Mouse (Mus musculus) ES-E14 (cell line): ENCODE data around the gene Mrpl12. TPM values are rescaled to one million over a fixed set of nuclear protein-coding genes. Genes with fewer than 3 reads are reported as not detected.

Experiments used
- DNase-seq: peaks from one replicate; pipeline ENCODE4 v3.0.0-alpha.2; 2013; ENCODE audit warnings: low read depth, low spot score
- H3K27ac ChIP-seq: 2 replicates; pipeline ENCODE4 v1.5.1; 2012; ENCODE audit warnings: low read depth, mild to moderate bottlenecking, low read length, moderate library complexity, mixed read lengths; ENCODE audit not compliant: poor library complexity, insufficient read depth, severe bottlenecking
- H3K36me3 ChIP-seq: 2 replicates; pipeline ENCODE4 v1.6.1; 2012; ENCODE audit warnings: mild to moderate bottlenecking, low read length, moderate library complexity, mixed read lengths; ENCODE audit not compliant: control insufficient read depth, poor library complexity, insufficient read depth, severe bottlenecking
- H3K4me1 ChIP-seq, 2 experiments: fragments of 150-350 bp in 1 of 2; sonication (generic) in 1 of 2; 2 replicates each; pipeline ENCODE4 v1.6.1; 2012; ENCODE audit warnings: low read length in 2 of 2, mild to moderate bottlenecking in 1 of 2, mixed read lengths in 1 of 2; ENCODE audit not compliant: control insufficient read depth in 2 of 2, insufficient read depth in 2 of 2, poor library complexity in 1 of 2
- H3K4me3 ChIP-seq, 2 experiments: fragments of 150-350 bp in 1 of 2; sonication (generic) in 1 of 2; 2 replicates each; pipeline ENCODE4 v1.5.1; 2012; ENCODE audit warnings: low read length in 2 of 2, low read depth in 1 of 2, mild to moderate bottlenecking in 1 of 2, mixed read lengths in 1 of 2; ENCODE audit not compliant: insufficient read depth in 1 of 2, poor library complexity in 1 of 2, severe bottlenecking in 1 of 2
- H3K9ac ChIP-seq: 2 replicates; pipeline ENCODE4 v1.6.1; 2012; ENCODE audit warnings: low read depth, mild to moderate bottlenecking, low read length, mixed read lengths; ENCODE audit not compliant: poor library complexity, insufficient read depth, severe bottlenecking
- H3K9me3 ChIP-seq: fragments of 150-350 bp; sonication (generic); 2 replicates; pipeline ENCODE4 v1.6.1; 2012; ENCODE audit warnings: low read depth, mild to moderate bottlenecking, low read length; ENCODE audit not compliant: control insufficient read depth, insufficient read depth
- CHD2 ChIP-seq: IDR thresholded peaks from 2 replicates; pipeline ENCODE4 v1.6.1; 2014; ENCODE audit warnings: mild to moderate bottlenecking, low read depth, low read length, inconsistent platforms
- HCFC1 ChIP-seq: IDR thresholded peaks from 2 replicates; pipeline ENCODE4 v1.6.1; 2012; ENCODE audit warnings: low read length, inconsistent platforms, borderline replicate concordance; ENCODE audit not compliant: insufficient read depth
- MAFK ChIP-seq: IDR thresholded peaks from 2 replicates; pipeline ENCODE4 v1.6.1; 2014; ENCODE audit warnings: mild to moderate bottlenecking, low read depth, low read length, inconsistent platforms; ENCODE audit not compliant: insufficient read depth
- ZC3H11A ChIP-seq: IDR thresholded peaks from 2 replicates; pipeline ENCODE4 v1.6.1; 2012; ENCODE audit warnings: low read depth, mild to moderate bottlenecking, inconsistent platforms, low read length, borderline replicate concordance
- ZNF384 ChIP-seq: IDR thresholded peaks from 2 replicates; pipeline ENCODE4 v1.6.1; 2012; ENCODE audit warnings: low read depth, low read length, inconsistent platforms
- in situ Hi-C, 2 experiments: fragments of 600-800 bp; cut with MboI; formaldehyde crosslinking; loops; one replicate each; pipeline ENCODE4 v1.15.1; 2025; ENCODE audit warnings: low sequenced_read_pairs in 2 of 2, inconsistent platforms in 1 of 2; ENCODE audit not compliant: unreplicated experiment in 2 of 2
- total RNA-seq: library from RNA; depleted of rRNA; stranded (reverse); fragments of 300-350 nt; gene quantifications from 2 replicates; pipeline ENCODE4 v1.2.3, GENCODE M21; 2012

Mrpl12 gene
- total RNA-seq, 1 experiment = 136 TPM

DNA sequence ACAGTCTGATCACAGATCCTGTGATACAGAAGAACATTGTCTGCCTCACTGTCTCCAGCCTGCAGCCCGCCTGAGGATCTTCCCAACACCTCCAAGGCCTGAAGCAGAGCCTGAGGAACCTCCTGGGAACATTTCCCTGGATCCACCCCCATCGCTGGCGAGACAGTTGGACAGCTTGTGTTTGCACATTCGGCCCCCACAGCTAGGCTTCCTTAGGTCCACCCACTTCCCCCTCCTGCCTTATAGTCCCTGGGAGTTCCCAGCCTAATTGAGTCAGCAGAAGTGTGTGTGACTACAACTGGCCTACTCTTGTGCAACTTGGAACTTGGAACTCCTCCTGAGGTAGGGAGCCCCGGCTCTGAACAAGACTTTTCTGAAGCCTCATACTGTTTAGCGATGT lies 33.6 kb downstream of the Mrpl12 start:
- peaks cover 0 to 2% of the 10 kb centered on the region in 2 experiments; a peak in 1 of 4 replicates for H3K4me1 ChIP-seq
- in situ Hi-C loops = no loop called here
- TF ChIP-seq CHD2 (no peak), HCFC1 (no peak), ZNF384 (no peak), ZC3H11A (no peak), MAFK (no peak)
- no peak overlapping the region for H3K4me3 ChIP-seq
- H3K9ac ChIP-seq = no peak overlapping the region
- no peaks in the 10 kb centered on the region for H3K36me3 ChIP-seq
- H3K9me3 ChIP-seq = no peaks in the 10 kb centered on the region
- no peak overlapping the region for H3K27ac ChIP-seq
- DNase-seq = no peak

- TF ChIP-seq MAFK (no peak), ZC3H11A (no peak)
Observed at GRCm38 (mm10) chr11:120518558-120518957, 34.1 kb downstream of the Mrpl12 start.

DNA sequence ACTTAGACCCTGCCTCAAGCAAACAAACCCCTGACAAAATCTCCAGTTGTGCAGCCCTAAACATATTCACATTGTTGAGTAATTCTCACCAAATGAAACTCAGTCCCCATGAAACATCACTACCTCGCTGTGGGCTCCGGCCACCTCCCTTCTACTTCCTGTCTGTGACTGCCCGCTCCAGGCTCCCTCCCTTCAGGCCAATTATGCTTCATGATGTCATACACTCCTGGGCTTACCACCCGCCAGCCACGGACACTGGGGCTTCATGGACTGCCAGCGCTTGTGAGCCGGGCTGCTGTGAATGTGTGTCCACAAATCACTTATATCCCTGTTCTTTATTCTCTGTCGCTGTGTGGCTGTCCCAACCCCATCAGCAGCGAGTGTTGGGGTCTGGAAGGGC lies 35.3 kb downstream of the Mrpl12 start:
- Histone ChIP-seq H3K4me1 (peaks cover 0 to 2% of the 10 kb centered on the region in 2 experiments; a peak in 1 of 4 replicates), H3K9me3 (no peaks in the 10 kb centered on the region), H3K36me3 (no peaks in the 10 kb centered on the region), H3K4me3 (no peak overlapping the region), H3K27ac (no peak overlapping the region), H3K9ac (no peak overlapping the region)
- DNase-seq = no peak
- TF ChIP-seq CHD2 (no peak), MAFK (no peak), ZC3H11A (no peak), HCFC1 (no peak), ZNF384 (no peak)
- in situ Hi-C loops = no loop called here

More at GRCm38 (mm10) chr11:120518558-120518957, 34.1 kb downstream of the Mrpl12 start:
- in situ Hi-C loops = no loop called here
- Histone ChIP-seq H3K36me3 (no peaks in the 10 kb centered on the region), H3K4me3 (no peak overlapping the region), H3K9me3 (no peaks in the 10 kb centered on the region), H3K27ac (no peak overlapping the region), H3K9ac (no peak overlapping the region), H3K4me1 (peaks cover 0 to 2% of the 10 kb centered on the region in 2 experiments; a peak in 1 of 4 replicates)
- DNase-seq = no peak

DNA sequence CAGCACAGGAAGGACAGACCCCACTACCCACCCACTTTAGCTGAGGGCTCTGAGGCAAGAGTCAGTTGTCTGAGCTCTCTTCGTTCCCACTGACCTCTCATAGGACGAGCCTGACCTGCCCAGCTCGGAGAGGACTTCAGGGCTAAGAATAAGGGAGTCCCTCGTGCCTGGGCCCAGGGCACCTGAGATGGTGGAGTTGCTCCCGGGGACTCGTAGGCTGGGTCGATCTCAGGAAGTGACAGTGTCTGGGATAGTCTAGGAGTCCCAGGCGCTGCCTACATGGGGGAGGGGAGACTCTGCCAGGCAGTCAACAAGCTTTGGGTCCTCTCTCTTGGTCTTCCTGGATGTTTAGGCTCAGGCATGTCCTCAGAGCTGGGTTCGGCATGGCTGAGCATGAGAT lies 36.1 kb downstream of the Mrpl12 start:
- Histone ChIP-seq H3K36me3 (no peaks in the 10 kb centered on the region), H3K27ac (no peak overlapping the region), H3K9ac (no peak overlapping the region), H3K4me1 (peaks cover 0 to 2% of the 10 kb centered on the region in 2 experiments; a peak in 1 of 4 replicates), H3K9me3 (no peaks in the 10 kb centered on the region), H3K4me3 (no peak overlapping the region)
- in situ Hi-C loops = no loop called here
- no peak for DNase-seq
- TF ChIP-seq ZNF384 (no peak), CHD2 (no peak), MAFK (no peak), ZC3H11A (no peak), HCFC1 (no peak)

DNA sequence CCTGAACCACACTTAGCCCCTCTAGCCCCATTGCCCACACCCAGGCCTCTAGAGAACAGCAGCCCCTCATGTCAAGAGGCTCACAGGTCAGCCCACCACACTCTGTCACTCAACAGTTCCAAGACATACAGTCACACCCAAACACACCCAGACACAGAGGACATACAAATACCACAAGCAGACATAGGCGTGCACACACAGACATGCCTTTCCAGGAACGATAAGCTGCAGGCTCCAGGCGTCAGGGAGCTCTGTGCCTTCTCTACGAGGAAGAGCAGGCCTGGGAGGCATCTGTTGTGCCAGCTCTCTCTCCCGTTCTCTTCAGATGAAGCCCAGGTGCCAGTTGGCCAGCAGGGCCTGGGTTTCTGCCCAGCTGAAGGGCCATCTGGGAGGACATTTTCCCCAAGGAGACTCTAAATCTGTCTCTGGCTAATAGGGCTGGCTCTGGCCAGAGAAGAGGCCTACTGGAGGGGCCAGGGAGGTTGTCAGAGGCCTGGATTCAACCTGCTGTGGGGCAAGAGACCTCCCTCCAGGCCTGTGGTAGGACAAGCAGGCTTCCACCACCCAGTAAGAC lies 36.6 kb downstream of the Mrpl12 start:
- TF ChIP-seq HCFC1 = no peak
- TF ChIP-seq MAFK = no peak
- TF ChIP-seq CHD2 = no peak
- TF ChIP-seq ZNF384 = no peak
- TF ChIP-seq ZC3H11A = no peak
- Histone ChIP-seq H3K9ac (no peak overlapping the region), H3K27ac (no peak overlapping the region), H3K36me3 (no peaks in the 10 kb centered on the region), H3K4me1 (no peaks in the 10 kb centered on the region), H3K9me3 (no peaks in the 10 kb centered on the region), H3K4me3 (no peak overlapping the region)
- no peak for DNase-seq
- in situ Hi-C loops = no loop called here
